Mouse (Mus musculus): ENCODE results near the gene Mpp3.
A peak's percentile ranks its signal among the peaks of the same experiment; 100 is the strongest.

The Mpp3 gene

DNA sequence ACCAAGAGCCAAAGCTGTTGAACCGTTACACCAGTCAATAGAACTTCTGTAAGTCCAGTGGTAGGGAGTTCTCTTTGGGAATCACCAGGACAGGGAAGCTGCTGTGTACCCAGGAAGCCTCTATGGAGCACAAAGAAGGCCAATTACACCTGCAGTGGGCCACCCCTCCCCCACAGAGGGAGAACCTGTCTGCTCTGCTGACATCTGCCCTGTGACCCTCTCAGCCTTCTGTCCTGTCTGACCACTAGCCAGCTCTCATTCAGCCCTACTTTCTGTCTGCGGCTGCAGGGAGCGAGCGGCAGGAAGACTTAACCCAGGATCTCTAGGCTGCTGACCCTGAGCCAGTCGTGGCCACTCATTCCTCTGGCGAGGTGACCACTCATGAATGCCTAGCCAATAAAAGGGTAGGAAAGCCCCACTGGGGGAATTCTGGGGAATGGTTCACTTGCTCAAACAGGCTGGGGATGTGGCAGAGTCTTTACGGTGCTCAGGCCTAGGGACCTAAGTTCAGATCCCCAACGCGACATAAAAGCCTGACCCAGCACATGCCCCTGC lies 47.6 kb downstream of the Mpp3 start:
- no peak for DNase-seq (ENCODE audit: low read depth in 2 of 2, low spot score in 2 of 2)

DNA sequence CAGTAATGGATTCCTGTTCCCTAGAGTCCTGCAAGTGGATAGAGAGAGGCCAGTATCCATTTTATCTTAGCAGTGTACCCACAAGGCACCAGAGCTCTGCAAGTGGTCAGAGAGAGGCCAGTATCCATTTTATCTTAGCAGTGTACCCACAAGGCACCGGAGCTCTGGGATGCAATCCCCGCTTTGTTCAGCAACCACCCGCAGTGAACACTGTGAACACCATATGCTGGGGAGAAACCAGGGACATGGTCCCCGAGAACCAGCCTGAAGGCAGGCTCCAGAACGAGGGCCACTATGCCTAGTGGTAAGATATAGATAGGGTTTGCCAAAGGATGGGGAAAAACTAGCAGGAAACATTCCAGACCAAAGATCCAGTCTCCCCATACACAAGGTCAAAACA lies 49.1 kb downstream of the Mpp3 start:
- no peak for DNase-seq (ENCODE audit: low read depth in 2 of 2, low spot score in 2 of 2)

DNA sequence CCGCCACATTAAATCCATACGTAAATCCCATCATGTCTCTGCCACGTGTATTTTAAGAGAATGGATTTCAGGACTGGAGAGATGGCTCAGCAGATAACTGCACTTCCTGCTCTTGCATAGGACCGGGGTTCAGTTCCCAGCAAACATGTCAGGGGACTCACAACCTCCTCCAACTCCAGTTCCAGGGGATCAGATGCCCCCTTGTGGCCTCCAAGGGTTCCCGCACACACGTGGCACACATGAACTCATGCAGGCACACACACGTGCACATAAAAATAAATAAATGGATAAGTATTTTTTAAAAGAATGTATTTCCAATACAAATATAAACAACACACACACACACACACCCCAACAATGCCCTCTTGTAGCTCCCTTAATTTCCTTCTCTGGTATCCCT lies 51.3 kb downstream of the Mpp3 start:
- no peak for DNase-seq (ENCODE audit: low read depth in 2 of 2, low spot score in 2 of 2)

DNA sequence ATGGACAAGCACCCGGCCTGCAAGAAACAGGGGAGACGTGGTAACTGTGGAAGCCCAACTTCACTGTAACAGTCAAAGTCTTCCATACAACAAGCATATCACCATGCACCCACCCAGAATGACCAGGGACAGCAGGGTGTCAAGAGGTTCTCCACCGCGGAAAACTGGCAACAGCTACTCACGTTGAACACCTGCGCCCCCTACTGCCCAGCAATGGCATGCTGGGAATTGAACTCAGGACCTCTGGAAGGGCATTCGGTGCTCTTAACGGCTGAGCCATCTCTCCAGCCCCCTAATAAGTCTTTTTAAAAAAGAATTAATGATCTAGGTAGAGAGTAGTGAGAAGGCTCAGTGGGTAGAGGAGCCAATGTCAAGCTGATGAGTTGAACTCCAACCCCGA lies 53.3 kb downstream of the Mpp3 start:
- no peak for DNase-seq (ENCODE audit: low read depth in 2 of 2, low spot score in 2 of 2)

DNA sequence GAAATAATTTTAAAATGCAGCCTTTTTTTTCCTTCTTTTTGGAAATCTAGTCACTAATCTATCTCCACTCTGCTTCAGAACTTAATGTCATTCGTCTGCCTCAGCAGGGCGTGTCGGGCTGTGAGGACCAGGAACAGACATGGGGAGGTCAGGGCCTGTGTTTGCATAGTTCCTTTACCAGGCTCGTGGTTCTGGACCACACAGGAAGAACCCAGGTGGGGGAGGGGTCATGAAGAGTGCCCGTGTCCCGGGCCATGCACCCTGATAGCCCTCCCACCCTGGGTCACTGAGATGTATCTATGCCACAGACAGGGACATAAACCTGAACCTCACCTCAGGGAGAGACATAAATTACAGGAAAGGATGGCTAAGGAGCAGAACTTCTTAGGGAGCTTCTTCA lies 54.1 kb downstream of the Mpp3 start:
- no peak for DNase-seq (ENCODE audit: low read depth in 2 of 2, low spot score in 2 of 2)

DNA sequence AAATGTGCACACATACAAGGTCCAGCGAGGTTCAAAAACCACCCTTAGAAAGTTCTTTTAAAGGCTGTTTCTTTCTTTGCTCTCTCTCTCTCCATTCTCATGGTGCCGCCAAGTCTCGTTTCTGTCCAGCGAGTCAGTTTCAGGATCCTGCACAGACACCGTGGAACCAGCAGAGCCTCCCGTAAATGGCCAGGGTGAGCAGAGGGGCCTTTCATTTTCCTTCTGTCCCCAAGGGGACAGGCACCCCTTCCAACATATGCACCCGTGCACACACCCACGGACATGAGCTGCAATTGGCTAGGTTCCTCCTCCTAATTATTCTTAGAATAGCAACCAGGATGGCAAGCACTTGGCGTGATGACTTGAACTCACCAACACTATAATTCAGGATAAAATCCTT lies 54.8 kb downstream of the Mpp3 start:
- DNase-seq (ENCODE audit: low read depth in 2 of 2, low spot score in 2 of 2): no peak

DNA sequence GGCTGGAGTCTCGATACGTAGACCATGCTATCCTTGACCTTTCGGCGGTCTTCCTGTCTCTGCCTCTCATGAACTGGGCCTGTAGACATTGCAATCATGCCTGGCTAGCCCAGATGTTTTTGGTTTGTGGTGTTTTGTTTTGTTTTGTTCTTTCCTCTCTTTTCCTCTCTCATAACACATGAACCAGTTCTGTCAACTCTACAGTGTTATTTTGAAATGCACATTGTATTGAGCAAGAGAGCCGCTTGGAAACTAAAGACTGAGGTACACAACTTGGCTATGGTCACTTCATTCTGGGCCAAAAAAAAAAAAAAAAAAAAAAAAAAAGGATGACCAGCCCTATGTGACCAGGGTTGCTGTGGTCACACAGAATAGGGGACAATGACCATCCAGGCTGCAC lies 55.6 kb downstream of the Mpp3 start:
- no peak for DNase-seq (ENCODE audit: low read depth in 2 of 2, low spot score in 2 of 2)

DNA sequence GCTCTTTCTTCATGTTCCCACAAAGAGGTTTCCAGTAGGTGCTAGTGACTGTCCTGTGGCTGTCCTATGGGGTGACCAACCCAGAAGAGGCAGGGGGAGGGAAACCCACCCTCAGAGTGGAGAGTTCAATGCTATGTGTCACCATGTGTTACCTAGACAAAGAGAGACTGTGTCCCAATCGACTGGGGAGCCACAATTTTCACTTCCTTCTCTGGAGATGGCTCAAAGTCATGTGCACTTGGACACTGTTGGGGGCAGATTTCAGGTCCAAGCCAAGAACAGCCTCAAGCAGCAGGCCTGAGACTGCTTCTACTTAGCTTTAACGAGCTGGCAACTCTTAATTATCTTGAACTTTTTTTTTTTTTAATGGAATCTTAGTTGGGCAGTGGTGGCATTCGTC lies 56.2 kb downstream of the Mpp3 start:
- no peak for DNase-seq (ENCODE audit: low read depth in 2 of 2, low spot score in 2 of 2)

DNA sequence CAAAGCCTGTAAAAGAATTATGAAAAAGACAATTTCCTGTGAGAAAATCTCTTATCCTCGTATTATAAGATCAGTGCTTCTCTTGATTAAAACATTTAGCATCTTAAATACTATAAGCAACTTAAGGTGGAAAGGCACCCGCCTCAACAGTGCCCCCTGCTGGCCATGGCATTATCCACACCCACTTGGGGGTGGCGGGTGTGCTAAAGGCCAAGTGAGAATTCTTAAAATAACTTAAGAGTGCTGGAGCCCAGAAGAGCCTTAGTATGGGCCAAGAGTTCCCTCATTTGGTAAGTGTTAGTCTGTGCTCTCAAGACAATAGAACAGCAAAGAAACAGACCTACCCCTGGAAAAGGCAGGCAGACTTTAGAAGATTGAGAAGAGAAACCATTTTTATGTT lies 56.9 kb downstream of the Mpp3 start:
- DNase-seq (ENCODE audit: low read depth in 2 of 2, low spot score in 2 of 2): peak in 1 of 2 experiments; percentile 12

DNA sequence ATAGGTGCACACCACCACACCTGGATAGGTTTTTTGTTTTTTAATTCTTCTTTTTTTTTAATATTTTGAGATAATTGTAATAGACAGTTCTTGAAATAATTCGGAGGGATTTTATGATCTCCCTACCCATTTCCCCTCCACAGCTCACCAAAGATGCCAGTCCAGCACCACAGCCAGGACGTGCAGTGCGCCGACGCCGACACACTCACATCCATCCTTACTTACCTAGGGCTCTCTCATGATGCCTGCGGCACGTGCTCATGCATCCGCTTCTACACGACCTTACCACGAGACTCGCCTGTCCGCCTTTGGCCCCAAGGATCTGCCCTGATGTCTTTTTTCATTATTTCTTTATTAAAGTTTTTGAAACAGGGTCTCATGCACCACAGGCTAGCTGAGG lies 58.4 kb downstream of the Mpp3 start:
- no peak for DNase-seq (ENCODE audit: low read depth in 2 of 2, low spot score in 2 of 2)

DNA sequence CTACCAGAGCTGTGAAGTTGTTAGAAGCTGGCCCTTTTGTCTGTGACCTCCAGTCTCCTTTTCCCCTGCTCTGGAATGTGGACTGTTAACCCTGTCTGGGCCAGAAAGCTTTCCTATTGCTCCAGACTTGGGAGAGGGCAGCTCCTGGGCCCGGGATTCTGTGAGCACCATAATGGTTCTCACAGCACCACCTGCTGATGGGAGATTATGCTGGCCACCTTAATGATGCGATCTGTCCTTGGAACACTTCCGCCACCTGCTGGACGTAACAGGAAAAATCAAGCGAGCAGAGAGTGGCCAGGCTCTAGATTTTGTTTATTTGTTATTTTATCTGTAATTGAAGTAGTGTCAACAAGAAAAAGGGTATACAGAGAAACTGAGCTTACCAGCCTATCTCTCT lies 59.5 kb downstream of the Mpp3 start:
- DNase-seq (ENCODE audit: low read depth in 2 of 2, low spot score in 2 of 2): peak in 1 of 2 experiments; percentile 35

DNA sequence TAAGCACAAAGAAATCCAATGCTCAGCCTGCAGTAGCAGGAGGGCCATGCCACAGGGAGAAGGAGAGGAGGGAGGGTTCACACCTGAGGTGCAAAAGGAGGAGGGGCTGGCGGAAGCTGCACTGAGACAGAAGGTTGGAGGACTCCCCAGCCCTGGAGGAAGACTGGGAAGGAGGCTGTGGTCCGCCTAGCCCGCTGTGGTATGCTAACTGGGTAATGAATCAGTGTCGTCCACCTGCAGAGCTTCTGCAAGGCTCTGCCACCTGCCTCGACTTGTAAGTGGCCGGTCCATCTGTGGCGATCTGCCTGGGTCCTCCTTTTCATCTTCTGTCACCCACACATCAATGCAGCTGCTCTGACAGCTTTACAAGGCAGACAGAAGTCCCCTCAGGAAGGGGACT lies 60.0 kb downstream of the Mpp3 start:
- DNase-seq (ENCODE audit: low read depth in 2 of 2, low spot score in 2 of 2): no peak

DNA sequence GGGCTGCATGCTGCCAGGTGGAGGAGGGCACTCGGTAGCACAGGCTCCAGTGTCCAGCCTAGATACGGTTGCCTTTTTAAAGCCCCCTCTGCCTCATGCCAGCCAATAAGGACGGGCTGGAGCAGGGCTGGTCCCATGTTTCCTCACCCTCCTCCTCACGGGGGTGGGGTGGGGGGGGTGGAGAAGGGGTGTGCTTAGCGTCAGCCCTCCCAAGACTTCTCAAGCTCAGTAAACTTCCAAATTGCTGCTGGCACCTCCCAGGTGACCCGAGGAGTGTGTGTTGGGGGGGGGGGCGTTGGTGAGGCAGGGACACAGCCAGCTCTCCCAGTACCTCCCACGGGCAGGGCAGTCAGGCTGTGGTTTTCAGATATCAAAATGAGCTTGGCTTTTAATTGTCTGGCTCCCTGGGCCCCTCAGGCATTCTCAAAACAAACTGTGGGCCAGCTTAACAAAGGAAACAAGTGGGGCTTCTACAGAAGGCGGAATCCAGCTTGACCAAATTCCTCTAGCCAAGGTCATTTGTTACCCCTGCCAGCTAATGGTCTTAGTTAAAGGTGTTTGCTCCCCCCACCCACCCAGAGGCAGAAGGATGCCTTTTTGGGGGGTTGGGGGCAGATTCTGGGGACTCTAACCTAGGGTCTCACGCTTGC lies 61.2 kb downstream of the Mpp3 start, which contains the start of gene Sost:
TSS of gene Sost (minus strand) at position 51 of the 650 bp plus-strand sequence.
- no peak for DNase-seq (ENCODE audit: low read depth in 2 of 2, low spot score in 2 of 2)

DNA sequence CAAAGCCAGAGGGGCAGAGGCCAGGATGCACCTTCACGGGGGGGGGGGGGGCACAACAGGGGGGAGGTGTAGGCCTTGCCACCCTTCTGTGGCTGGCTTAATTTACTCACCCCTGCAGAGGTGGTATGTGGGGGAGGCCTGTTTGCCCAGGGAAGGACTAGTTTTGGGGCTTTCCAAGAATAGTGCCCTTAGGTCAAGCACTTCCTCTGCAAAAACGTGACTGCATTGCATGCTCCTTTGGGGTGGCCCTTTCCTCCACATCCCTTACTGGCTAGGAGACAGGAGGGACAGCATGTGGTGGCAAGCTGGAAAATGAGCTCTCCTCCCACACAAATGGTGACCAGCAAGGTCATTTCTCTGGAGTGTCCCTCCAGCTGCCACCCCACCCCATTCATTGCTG lies 62.7 kb downstream of the Mpp3 start:
- DNase-seq (ENCODE audit: low read depth in 2 of 2, low spot score in 2 of 2): no peak

DNA sequence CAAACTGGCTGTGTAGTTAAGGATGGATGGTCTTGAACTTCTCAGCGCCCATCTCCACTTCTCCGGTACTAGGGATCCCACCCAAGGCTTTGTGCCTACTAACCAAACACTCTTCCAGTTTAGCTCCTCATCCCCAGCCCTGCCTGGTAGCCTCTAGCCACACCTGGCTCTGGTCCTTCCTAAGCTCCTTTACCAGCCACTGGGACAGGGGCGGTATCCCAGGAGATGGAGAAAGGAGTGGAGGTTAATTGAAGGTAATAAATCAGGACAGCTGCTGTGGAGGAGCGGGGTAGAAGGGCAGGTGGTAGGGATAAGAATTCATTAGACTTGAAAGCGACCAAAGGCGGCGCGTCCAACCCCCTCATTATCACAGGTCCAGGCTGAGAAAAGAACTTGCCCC lies 63.6 kb downstream of the Mpp3 start:
- DNase-seq (ENCODE audit: low read depth in 2 of 2, low spot score in 2 of 2): no peak

DNA sequence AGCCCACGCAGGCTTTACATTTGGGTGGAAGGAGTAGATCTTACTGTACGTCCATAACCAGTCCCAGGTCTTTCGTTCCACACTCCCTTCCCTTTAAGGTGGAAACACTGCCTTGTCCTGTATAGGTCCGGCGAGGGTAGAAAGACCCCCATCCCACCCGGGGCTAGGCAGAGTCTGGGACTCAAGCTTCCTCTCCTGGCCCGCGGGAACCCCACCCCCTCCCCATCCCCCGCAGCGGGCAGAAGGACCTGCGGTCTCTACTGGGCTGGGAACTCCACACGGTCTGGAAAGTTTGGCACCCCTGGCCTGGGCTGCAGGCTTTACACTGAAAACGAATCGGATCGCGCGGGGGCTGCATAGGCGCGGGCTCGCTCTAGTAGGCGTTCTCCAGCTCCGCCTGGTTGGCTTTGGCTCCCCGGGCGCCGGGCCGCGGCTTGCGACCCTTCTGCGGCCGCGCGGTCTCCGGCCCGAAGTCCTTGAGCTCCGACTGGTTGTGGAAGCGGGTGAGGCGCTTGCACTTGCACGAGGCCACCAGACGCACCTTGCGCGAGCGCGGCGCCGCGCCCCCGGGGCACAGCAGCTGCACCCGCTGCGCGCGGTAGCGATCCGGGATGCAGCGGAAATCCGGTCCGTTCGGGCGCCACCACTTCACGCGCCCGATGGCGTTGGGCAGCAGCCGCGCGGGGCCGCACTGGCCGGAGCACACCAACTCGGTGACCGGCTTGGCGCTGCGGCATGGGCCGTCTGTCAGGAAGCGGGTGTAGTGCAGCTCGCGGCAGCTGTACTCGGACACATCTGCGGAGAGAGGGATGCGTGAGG lies 64.6 kb downstream of the Mpp3 start:
- DNase-seq (ENCODE audit: low read depth in 2 of 2, low spot score in 2 of 2): no peak

DNA sequence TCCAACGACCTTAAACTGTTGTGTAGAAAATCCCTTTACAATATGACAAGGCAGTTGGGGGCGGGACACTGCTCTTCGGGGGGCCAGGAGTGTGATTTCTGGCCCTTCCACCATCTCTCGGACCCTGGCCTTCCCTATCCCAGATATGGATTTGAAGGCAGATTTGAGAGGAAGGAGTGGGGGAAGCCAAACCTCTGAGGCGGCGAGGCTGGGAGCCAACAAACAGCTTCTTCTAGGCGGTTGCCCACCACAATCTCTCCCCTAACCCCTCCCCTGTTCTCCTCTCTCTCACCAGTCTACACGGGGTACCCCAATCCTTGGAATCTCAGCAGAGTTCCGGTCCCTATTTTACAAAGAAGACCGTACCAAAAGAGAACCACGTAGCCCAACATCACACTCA lies 65.2 kb downstream of the Mpp3 start:
- DNase-seq (ENCODE audit: low read depth in 2 of 2, low spot score in 2 of 2): no peak

DNA sequence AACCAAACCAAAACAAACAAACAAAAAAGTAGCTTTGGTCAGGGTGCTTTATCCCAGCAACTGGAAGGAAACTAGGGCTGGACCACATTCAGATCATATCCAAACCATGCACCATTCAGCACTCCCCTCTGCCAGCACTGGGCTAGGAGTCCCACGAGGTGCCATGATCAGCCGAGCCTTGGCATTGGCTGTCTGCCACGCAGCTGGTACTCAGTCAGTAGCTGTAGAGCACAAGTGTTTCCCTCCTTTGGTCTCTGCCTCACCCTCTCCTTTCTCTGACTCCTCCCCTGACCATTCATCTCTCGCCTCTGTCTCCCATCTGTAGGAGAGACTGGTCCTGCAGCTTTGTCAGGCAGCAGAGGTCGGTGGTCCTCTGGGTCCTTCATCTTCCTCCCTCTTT lies 70.8 kb downstream of the Mpp3 start:
- DNase-seq (ENCODE audit: low read depth in 2 of 2, low spot score in 2 of 2): no peak

DNA sequence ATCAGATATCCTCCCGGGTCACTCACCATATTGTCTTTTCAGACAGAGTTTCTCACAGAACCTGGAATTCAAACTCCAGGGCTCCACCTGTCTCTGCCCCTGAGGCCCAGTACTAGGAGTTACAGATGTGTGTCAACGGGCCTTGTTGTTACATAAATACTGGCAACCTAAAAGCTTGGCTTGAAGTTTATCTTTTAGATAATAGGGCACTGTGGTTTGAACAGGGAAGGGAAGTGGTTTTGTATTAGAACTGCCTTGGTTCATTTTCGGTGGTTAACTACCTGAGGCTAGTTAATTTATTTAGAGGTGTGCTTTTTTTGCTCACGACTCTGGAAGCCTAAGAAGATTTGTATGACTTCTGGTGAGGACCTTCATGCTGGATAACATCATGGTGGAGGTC lies 74.8 kb downstream of the Mpp3 start:
- DNase-seq (ENCODE audit: low read depth in 2 of 2, low spot score in 2 of 2): no peak

DNA sequence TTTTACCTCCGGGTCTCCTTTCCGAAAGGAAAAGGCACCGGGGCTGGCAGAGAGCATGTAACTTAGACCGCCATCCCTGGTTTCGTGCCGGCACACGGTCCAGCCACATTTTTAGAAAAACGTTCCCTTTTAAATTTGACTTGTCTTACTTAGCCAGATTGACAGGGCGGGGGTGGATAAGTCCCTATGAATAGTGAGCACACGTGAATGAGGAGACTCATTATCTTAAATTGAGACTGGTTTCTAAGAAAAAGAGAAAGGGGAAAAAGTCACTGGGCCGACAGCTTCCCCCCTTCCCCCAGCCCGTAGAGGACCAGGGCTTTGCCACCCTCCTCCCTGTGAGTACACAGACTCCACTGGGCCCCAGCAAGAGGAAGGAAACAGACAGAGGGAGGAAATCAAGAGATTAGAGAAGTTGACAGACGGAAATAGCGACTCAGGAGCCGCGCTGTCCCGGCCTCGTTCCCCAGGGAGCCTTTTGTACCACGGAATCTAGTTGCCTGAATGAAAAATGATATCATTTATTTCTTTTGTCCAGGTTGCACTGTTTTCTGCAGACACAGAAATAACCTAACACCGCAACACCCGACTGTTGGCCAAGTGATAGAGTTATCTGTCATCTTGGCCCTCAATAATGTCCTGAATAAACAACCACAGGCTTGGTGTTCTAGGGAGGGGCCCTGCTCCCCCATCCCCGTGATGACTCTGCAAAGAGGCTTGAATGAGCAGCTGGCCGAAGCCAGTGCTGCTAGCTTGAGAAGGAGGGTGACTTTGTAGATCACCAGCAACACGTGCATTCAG lies 75.5 kb downstream of the Mpp3 start:
- DNase-seq (ENCODE audit: low read depth in 2 of 2, low spot score in 2 of 2): no peak

DNA sequence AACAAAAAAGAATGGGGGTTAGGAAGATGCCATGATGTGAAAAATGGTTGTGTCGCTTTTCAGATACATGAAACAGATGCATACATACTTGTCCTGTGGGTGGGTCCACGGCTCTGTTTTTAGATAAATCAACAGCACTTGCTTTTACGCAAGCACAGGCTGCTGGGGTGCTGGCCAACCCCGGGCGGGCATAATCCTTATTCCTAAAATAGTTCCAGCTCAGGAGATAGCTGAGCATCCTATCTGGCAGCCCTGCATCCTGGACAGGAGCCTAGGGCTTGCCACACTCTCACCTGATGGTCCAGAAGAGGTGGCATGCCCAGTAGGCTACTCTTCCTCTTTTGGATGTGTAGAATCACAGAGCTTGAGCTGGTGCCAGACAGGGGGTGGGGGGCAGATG lies 78.2 kb downstream of the Mpp3 start:
- DNase-seq (ENCODE audit: low read depth in 2 of 2, low spot score in 2 of 2): no peak
